Mouse (Mus musculus): ENCODE results near the gene Gm826.

- TF ChIP-seq CEBPB (IDR thresholded peaks at IDR 0.05; ENCODE audit: low read depth) (no peak), USF1 (IDR thresholded peaks at IDR 0.05; ENCODE audit: low read depth) (no peak), FOSL1 (IDR thresholded peaks at IDR 0.05; ENCODE audit: insufficient read depth, low read length, poor library complexity, severe bottlenecking) (no peak), CTCF (IDR thresholded peaks at IDR 0.05; ENCODE audit: control insufficient read depth, insufficient read depth, insufficient read length) (no peak), MYOG (IDR thresholded peaks at IDR 0.05; ENCODE audit: control insufficient read depth, extremely low read depth, insufficient read length) (no peak), MYOD1 (IDR thresholded peaks at IDR 0.05; ENCODE audit: control insufficient read depth, insufficient read length, low read depth) (no peak)
Measured at GRCm38 (mm10) chr2:160339595-160339994, 5.6 kb upstream of the Gm826 start.

Data from C2C12 (cell line).